Mouse (Mus musculus): ENCODE data around the gene Htra3.

Htra3 gene

GRCm38 (mm10) chr5:35679256-35680155 lies at the start of gene Htra3:
Htra3 (minus strand) TSS chr5:35679782.
- DNase-seq: no peak

- DNase-seq: peak; percentile 81
Measured at GRCm38 (mm10) chr5:35728957-35729460, 49.4 kb upstream of the Htra3 start.

GRCm38 (mm10) chr5:35728344-35728956 lies 48.9 kb upstream of the Htra3 start:
- no peak for DNase-seq

DNA sequence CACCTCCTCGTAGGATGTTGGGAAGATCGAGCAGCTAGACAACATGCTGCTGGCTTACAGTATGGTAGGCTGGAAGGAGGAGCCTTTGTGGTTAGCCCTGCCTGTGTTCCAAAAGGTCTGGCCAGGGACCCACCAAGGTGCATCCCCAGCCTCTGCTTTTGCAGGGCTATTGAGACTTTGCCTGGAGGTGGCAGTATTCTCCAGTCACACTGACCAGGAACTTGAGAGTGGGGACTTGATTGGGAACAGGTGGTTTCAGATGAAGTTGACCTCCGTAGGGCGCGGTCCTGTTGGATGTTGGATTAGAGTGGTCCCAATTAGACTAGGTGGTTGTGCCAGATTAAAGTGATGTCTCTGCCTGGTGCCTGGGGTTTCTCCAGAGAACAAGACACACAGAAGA lies 47.9 kb upstream of the Htra3 start:
- no peak for DNase-seq

- DNase-seq: no peak
Measured at GRCm38 (mm10) chr5:35725840-35726239, 46.3 kb upstream of the Htra3 start.

- DNase-seq: no peak
Measured at GRCm38 (mm10) chr5:35723900-35724299, 44.3 kb upstream of the Htra3 start.

DNA sequence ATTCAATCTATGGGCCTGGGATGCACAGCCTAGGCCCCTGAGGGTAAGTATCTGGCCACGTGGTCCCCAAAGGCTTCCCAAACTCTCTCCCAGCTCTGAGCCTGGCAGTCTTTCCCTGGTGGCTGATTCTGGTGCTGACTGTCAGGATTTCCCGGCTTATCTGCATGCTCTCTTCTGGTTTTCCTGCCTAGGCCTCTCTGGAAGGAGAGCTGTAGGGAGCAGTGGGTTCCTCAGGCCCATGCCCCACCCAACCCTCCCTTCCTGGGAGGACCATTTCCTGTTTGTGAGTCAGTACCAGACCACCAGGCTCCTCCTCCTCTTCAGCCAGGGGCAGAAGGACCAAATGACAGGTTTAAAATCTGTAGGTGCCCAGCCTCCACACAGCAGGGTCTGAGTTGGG lies 43.1 kb upstream of the Htra3 start:
- DNase-seq: no peak

DNA sequence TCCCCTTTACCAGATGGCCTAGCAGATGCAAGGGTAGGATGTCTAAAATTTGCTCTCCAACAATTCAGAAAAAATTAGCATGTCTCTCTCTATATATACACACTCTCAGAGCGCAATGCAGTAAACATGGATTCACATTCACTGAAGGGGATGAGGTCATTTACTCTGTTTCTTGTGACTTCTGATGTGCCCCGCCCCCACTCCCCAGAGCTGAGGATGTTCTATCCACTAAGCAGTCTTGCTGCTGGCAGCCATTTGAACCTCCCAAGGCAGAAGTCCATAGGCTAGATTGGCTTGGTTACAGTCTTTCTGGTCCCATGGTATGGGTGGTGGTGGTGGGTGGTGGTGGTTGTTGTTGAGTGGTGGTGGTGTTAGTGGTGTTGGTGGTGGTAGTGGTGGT lies 42.4 kb upstream of the Htra3 start:
- DNase-seq: no peak

DNA sequence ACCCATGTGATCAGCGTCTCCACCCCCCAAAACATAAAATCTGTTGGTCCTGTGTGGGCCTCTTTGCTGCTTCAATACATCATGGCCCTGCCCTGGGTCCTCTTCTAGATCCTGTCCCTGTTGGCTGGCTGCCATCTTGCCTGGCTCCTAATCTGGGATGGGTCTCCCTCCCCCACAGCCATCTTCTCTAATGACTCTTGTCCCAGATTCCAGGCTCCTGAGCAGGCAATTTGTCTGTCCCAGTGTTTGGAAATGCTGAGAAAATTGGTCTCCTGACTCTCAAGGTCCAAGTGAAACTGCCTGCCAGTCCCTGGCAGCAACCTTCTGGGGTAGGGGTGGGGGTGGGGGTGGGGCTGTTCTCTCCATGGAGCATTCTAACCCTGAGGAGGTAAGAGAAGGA lies 40.3 kb upstream of the Htra3 start:
- DNase-seq: no peak

- DNase-seq: no peak
Measured at GRCm38 (mm10) chr5:35719343-35719742, 39.8 kb upstream of the Htra3 start.

GRCm38 (mm10) chr5:35718817-35719216 lies 39.2 kb upstream of the Htra3 start:
- DNase-seq: no peak

DNA sequence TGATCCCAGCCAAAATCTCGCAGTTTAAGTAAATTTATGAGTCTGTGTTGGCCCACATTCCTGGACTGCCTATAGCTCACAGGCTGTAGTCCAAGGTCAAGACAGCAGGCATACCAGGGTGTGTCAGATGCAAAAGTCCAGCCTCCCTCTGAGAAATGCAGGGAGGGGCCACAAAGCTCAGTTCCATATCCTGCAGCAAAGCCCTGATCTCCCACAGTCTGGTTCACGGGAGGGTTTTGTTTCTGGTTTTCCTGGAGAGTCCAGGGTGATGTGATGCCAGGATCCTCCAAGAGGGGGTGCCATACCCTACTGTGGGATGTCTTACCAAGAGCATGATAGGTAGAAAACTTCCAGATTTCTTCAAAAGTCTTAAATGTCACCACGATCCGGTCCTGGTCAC lies 38.4 kb upstream of the Htra3 start:
- no peak for DNase-seq

GRCm38 (mm10) chr5:35717455-35717854 lies 37.9 kb upstream of the Htra3 start:
- DNase-seq: no peak

DNA sequence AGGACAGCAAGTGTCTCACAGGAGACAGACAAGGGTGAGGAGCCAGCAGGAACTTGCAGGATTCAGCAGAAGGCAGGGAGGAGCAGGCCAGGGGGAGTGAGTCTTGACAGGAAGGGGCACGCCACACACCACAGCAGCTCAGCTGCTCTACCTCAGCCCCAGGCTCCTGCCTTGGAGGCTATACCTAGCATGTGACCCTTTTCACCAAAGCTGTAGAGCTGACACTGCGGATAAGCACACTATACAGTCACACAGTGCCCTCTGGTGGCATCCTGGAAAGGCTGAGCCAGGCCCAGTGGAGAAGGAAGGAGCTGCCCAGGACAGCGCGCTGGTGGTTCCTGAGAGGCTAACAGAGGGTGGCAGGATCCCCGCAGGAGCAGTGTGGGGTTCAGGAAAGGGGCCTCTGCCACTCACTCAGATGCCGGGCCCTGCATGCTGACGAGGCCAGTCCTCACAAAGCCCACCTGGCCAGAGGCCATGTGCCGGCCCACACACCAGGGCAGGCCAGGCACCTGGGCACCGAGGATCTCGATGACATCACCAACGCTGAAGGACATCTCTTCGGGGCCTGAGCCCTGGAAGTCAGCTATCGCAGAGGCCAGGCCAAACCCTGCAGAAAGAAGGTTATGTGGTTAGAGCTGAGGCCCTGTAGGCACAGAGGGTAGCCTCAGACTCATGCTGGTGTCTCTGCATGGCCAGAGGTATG lies 34.2 kb upstream of the Htra3 start:
- peak; percentile 56 for DNase-seq

DNA sequence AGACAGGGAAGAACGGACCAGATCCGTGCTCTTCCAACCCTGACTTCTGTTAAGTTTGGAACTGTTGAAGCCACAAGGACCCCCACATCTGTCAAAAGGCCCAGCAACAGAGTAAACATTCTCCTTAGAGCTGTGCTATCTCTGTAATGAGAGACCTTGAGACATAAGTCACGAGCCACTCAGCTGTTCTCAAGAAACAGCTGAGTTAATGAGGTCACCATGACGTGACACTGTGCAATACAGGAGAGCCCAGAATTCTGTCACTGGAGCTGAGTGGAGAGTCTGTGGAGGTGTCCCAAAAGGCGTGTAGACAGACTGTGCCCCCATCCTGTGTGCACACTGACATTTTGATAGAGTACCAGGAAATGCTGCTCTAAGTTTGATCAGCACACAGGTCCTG lies 32.9 kb upstream of the Htra3 start:
- DNase-seq: no peak

GRCm38 (mm10) chr5:35710931-35711330 lies 31.3 kb upstream of the Htra3 start:
- no peak for DNase-seq

GRCm38 (mm10) chr5:35710481-35710880 lies 30.9 kb upstream of the Htra3 start:
- no peak for DNase-seq

DNA sequence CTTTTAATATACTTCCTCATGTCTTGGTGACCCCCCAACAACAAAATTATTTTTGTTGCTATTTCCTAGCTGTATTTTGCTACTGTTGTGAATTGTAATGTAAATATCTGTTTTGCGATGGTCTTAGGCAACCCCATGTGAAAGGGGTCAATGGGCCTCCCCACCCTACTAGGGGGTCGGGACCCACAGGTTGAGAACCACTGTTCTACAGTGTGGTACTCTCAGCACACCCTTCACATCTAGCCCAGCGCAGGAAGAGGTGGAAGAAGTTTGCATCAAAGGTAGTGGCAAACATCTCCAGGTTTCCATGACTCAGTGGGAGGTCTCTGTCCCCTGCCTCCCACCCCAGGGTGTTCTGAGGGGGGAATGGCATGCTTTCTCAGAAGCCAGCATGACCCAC lies 25.8 kb upstream of the Htra3 start:
- no peak for DNase-seq

DNA sequence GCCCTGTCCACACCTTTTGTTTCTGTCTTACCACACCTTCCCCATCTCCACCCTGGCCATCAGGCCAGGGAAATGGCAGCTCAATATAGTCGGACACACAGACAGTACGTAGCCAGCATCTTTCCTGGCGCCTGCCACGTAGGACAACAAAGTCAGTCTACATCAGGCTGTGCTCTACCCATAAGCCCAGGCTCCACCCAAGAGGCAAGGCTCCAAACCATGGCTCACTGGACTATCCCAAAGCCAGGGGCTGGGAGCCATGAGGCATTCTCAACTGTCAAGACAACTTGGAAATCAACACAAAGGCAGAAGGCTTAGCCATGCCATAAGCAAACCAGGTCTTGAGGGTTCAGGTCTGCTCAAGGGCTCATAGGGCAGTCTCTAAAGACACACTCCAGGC lies 24.2 kb upstream of the Htra3 start:
- no peak for DNase-seq

- DNase-seq: no peak
Measured at GRCm38 (mm10) chr5:35703183-35703582, 23.6 kb upstream of the Htra3 start.

GRCm38 (mm10) chr5:35702582-35703140 lies 23.1 kb upstream of the Htra3 start:
- DNase-seq: no peak

- peak; percentile 47 for DNase-seq
Measured at GRCm38 (mm10) chr5:35701042-35701441, 21.5 kb upstream of the Htra3 start.

DNA sequence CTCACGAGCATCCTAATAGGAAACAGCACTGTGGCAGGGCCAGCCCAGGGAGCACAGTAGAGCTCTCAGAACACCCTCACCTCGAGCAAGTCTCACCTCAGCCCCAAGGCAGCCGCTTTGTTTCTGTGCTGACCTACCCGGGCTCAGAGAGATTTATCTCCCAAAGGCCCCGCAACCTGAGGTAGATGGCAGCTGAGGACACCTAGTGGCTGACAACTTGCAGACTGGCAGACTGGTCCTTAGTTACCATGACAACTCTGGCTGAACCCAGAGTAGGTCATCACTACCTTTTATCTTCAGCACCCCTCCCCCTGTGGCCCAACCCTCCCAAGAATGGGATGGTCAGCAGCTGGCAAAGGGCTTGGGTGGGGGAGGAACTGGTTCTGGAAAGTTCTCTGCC lies 16.2 kb upstream of the Htra3 start:
- no peak for DNase-seq

Data from cerebellum, adult 11-12 months (tissue).